Mouse (Mus musculus) olfactory bulb, adult 2 months (tissue): ENCODE measurements around the gene Ptprn2.

Experiments
- CTCF ChIP-seq: fragments of 200-500 bp; IDR thresholded peaks from 2 replicates; pipeline ENCODE4 v1.5.1; 2012; ENCODE audit warnings: low read depth, mild to moderate bottlenecking, low read length, moderate library complexity; ENCODE audit not compliant: insufficient read depth
- POLR2A ChIP-seq: fragments of 200-500 bp; IDR thresholded peaks from 2 replicates; pipeline ENCODE4 v1.6.1; 2012; ENCODE audit warnings: mild to moderate bottlenecking, low read depth, low read length, moderate library complexity; ENCODE audit not compliant: insufficient read depth

DNA sequence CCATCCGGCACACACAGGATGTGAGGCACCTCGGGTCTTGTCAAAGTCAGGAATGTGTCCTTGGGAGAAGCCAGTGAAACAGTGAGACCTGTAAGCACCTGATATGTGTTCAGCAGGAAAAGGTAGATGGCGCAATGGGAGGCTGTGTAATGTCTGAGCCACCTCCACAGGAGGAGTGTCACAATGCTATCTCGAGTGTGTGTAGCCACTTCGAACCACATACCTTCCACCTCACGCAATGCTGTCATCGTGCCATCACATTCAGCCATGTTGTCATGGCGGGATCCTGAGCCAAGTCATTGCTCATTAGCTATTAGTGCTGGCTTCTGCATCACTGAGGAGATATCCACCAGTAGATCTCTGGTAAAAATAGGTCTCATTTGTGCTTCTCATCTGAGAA is 290.9 kb downstream of the Ptprn2 start:
- no peak for TF ChIP-seq POLR2A
- TF ChIP-seq CTCF = no peak
